Mouse (Mus musculus) CH12.LX (cell line): ENCODE measurements around the gene Rrp8.

Source experiments
- CTCF ChIP-seq, 2 experiments: IDR thresholded peaks in 1 of 2; conservative IDR thresholded peaks in 1 of 2; 2 replicates each; pipeline ENCODE4 v1.5.1; 2011 to 2012; ENCODE audit warnings: low read depth in 2 of 2, low read length in 2 of 2, improper control_type of control experiment in 1 of 2, inconsistent platforms in 1 of 2, mild to moderate bottlenecking in 1 of 2, moderate library complexity in 1 of 2
- ELF1 ChIP-seq: IDR thresholded peaks from 2 replicates; pipeline ENCODE4 v1.6.1; 2014; ENCODE audit warnings: low read depth, mild to moderate bottlenecking, inconsistent platforms, low read length, improper control_type of control experiment
- EP300 ChIP-seq: IDR thresholded peaks from 2 replicates; pipeline ENCODE4 v1.6.1; 2011; ENCODE audit warnings: low read length, improper control_type of control experiment
- JUND ChIP-seq: conservative IDR thresholded peaks from 2 replicates; pipeline ENCODE4 v1.6.1; 2011; ENCODE audit warnings: low read depth, low read length, improper control_type of control experiment
- MAFK ChIP-seq: IDR thresholded peaks from 2 replicates; pipeline ENCODE4 v1.6.1; 2011; ENCODE audit warnings: low read length, improper control_type of control experiment; ENCODE audit not compliant: insufficient replicate concordance
- MEF2A ChIP-seq: IDR thresholded peaks from 2 replicates; pipeline ENCODE4 v1.6.1; 2014; ENCODE audit warnings: low read depth, mild to moderate bottlenecking, inconsistent platforms, low read length, improper control_type of control experiment, borderline replicate concordance
- NELFE ChIP-seq: IDR thresholded peaks from 2 replicates; pipeline ENCODE4 v1.6.1; 2011; ENCODE audit warnings: low read depth, low read length, improper control_type of control experiment
- PAX5 ChIP-seq: IDR thresholded peaks from 2 replicates; pipeline ENCODE4 v1.6.1; 2012; ENCODE audit warnings: low read length, inconsistent platforms, mixed read lengths
- POLR2A ChIP-seq: IDR thresholded peaks from 2 replicates; pipeline ENCODE4 v1.6.1; 2011; ENCODE audit warnings: low read depth, mild to moderate bottlenecking, improper control_type of control experiment, low read length
- POLR2AphosphoS2 ChIP-seq: IDR thresholded peaks from 2 replicates; pipeline ENCODE4 v1.6.1; 2011; ENCODE audit warnings: low read depth, low read length, improper control_type of control experiment
- RCOR1 ChIP-seq: conservative IDR thresholded peaks from 2 replicates; pipeline ENCODE4 v1.6.1; 2012; ENCODE audit warnings: low read depth, mild to moderate bottlenecking, inconsistent platforms, low read length, improper control_type of control experiment
- TCF12 ChIP-seq: IDR thresholded peaks from 2 replicates; pipeline ENCODE4 v1.6.1; 2014; ENCODE audit warnings: low read depth, mild to moderate bottlenecking, inconsistent platforms, low read length, improper control_type of control experiment
- ZC3H11A ChIP-seq: IDR thresholded peaks from 2 replicates; pipeline ENCODE4 v1.6.1; 2012; ENCODE audit warnings: low read depth, mild to moderate bottlenecking, inconsistent platforms, low read length, improper control_type of control experiment
- ZKSCAN1 ChIP-seq: IDR thresholded peaks from 2 replicates; pipeline ENCODE4 v1.6.1; 2012; ENCODE audit warnings: low read depth, inconsistent platforms, low read length, improper control_type of control experiment, borderline replicate concordance

- no peak for TF ChIP-seq POLR2AphosphoS2
- no peak for TF ChIP-seq ELF1
- no peak for TF ChIP-seq CTCF (conservative IDR thresholded peaks at IDR 0.05 in 1 of 2, IDR thresholded peaks at IDR 0.05 in 1 of 2; ENCODE audit: low read depth in 2 of 2, low read length in 2 of 2)
- TF ChIP-seq MEF2A: no peak
- TF ChIP-seq ZC3H11A: no peak
- no peak for TF ChIP-seq POLR2A
- no peak for TF ChIP-seq RCOR1
- no peak for TF ChIP-seq MAFK
- no peak for TF ChIP-seq EP300
- TF ChIP-seq TCF12: no peak
- no peak for TF ChIP-seq NELFE
- TF ChIP-seq JUND: no peak
- no peak for TF ChIP-seq ZKSCAN1
- TF ChIP-seq PAX5: no peak
Measured at GRCm38 (mm10) chr7:105747776-105748175, 10.6 kb upstream of the Rrp8 start.
